Mouse (Mus musculus): ENCODE data around the gene Kmt5c.

The Kmt5c gene

DNA sequence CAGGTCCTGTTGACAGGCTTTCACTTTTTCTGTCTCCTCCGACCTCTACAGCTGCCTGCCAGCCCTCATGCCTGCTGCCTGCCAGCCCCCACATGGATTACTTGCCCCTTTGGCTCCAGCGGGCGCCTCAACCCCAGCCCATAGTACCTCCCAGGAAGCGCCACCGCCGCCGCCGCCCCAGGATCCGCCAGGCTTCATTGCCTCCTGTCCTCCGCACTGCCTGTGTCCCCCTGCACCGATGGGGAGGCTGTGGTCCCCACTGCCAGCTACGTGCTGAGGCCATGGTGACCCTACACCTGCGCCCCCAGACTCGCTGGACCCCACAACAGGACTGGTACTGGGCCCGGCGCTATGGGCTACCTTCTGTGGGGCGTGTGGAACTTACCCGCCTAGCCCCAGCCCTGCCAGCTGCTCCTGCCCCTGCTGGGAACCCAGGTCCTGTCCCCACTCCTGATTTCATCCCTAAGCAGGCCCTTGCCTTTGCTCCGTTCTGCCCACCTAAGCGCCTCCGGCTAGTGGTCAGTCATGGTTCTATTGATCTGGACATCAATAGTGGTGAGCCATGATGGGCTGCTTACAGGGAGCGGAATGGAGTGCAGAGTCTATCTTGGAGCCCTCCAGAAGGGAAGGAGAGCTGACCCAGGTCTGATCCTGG, 6.5 kb downstream of the Kmt5c start:
- DNase-seq (ENCODE audit: low read depth, low spot score), result no peak

DNA sequence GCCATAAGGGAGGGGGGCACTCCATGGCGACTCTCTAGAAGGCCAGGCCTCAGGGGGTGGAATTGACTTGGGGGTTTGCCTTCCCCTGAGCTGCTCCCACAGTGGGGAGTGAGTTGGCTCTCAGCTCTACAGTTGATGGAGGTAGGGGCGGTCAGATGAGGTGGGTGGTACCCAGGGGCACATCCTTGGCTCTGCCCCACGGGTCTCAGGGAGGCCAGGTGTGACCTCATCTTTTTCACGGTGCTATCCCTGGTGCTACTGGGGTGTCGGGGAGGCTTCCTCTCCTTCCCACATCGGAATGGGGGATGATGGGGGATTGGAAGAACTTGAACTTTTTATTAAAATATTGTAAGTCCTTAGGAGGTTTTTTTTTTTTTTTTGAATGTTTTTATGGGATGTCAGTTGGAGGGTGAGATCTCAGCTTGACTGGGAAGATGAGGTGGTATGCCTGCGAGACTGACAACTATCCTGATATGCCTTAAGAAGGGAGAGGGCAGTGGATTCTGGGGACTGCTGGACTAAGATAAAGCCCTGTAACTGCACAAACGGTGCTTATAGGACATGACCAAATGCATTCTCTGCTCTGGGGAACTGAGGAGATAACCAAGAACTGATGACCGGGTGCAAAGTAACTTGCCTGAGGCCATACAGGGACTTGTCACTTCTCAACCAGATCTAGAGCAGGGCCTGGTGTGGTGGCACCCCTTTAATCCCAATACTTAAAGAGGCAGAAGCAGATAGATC, 7.4 kb downstream of the Kmt5c start:
- no peak for DNase-seq (ENCODE audit: low read depth, low spot score)

DNA sequence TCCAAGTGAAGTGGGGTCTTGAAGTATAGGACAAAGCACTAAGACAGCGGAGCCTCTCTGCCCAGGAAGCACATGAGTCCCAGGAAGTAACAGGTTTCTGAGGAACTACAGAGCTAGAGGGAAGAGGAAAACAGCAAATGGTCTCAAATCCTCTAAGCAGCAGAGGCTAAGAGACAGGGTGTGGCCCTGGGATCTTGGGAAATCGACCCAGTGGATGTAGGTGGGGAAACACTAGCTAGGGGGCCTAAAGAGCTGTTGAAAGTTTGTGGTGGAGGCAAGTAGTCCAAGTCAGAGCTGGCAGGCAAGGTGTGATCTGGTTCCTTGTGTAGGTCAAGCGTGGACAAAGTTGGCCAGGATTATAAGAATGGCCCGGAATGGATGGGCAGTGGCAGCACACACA, 8.4 kb downstream of the Kmt5c start:
- no peak for DNase-seq (ENCODE audit: low read depth, low spot score)

DNA sequence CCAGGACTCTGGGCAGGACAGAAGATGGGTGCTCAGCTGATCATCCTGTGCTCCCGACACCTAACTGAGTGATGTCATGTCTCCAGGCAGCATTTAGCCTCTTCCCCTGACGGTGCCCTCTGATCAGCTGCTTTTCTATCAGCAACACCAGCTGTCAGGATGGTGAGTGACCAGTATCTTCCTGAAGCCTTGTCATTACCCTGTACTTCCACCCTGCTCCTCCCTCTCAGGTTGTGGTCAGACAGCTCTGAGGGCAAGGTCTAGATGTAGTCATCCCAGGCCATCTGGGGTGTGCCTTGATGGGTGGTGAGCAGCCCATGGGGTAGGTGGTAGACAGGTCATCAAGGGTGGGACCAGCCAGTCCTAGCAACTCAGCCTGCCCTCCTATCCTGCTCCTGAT, 9.3 kb downstream of the Kmt5c start:
- no peak for DNase-seq (ENCODE audit: low read depth, low spot score)

DNA sequence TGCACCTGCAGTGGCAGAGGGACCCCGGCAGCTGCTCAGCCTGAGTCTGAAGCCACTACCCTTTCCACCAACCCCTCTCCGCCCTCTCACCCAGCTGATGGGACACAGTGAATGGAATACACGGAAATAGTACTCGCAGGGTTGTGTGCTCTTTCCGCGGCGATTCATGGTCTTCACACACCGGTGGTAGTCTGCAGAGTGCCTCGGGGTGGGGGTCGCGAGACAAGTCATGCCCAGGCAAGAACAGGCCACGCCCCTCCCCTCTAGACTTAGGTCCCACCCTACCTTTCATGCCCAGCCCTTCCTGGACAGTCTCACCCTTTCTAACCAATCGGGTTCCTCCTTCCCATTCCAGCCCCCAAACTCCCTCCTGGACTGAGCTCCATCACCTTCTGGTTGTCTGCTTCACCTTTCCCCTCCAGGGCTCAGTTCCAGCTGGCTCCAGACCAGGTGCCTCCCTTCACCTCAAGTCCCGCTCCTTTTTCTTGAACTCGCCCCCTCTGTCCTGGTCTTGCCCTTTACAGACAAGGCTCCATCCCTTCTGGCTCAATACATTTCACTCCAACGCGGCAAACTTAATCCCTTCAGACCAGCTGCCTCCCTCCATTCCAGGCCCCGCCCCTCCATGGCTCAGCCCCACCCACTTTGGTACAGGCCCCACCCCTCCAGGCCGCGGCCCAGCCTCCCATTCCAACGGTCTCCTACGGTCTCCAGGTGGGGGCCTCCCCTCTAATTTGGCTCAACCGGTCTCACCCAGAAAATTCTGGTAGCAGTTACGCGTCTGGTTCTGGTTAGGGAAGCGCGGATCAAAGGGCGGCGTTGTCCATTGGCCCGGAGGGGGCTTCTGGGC, 12.3 kb downstream of the Kmt5c start:
- no peak for DNase-seq (ENCODE audit: low read depth, low spot score)

DNA sequence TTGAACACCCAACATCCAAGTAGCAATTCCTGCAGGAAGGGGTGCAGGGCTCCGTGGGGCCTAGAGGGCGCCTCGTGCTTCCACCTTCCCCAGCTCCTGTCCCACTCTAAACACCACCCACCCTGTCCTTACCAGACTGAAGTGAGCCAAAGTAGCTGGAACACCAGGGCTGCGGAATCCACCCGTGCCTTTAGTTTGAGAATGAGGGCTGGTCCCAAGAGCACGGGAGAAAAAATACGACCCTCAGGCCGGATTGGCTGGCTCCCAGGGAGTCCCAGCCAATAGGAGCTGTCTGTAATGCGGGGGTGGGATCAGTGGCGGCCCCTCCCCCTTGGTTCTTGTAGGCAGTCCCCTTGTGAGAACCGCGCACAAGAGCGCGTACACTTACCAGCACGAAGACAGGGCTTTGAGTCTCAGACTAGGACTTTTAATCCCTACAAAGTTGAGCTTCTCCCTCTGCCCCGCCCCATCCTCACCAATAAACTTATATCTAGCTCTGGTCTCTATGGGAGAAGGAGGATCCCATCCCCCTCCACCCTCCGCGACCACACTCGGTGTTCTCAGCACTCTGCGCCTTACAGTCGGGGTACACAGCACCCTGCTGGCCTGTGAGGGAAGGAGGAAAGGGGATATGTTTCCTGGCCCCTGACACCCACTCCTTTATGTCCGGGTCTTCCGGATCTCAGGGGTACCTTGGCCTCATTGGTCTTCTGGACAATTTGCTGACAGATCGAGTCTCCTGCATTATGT, 13.1 kb downstream of the Kmt5c start, which contains the start of gene Cox6b2:
Gene Cox6b2, minus strand, starts transcription at position 274 of the 750 bp plus-strand sequence.
- DNase-seq (ENCODE audit: low read depth, low spot score), result peak; percentile 25

DNA sequence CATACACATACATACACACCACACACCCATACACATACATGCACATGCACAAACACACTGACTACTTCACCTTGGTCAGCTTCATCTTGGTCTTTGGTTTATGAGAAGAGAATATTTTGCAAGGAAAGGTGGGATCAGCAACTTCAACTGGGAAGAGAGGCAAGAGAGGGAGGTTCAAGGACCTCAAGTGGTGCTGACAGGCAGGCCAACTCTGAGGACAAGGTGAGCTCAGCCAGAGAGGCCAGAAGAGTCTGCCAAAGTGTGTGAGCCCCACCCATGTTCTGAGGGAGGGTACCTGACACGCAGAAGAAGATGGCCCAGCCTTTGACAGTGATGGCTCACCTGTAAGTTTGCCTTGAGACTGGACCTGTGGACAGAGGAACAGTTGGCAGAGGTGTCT, 19.8 kb downstream of the Kmt5c start:
- no peak for DNase-seq (ENCODE audit: low read depth, low spot score)

DNA sequence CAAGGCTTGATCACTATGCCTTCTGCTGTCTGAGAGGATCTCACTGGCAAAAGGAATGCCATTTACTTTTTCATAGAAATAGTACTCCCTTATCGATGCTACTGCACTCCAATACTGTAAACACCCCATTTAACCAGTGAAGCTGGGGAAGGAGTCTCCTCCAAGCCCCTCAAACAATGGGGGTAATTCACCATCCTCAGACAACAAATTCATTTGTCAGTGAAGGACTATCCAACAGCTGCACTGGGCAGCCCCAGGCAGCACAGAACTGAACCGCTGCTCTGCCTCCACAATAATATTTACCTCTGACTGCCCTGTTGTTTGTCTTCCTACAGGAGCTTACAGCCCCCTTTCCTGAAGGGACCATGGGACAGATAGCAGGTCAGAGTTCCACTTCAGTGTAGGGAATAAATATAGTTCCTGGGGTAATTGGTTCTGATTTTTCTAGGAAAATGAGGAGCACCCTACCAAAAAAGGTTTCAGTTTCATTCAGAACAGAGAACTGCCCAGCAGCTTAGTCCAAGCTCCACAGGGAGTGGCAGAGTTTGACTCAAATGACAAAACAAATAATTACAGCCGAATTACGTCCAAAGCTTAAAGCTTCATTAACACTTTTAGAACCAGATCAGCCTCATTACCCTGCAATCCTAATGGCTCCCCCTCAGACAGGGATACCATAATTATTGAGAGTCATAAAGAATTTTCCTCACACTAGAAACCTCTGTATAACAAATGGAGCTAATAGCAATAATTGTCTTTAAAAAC, 25.2 kb downstream of the Kmt5c start:
- no peak for DNase-seq (ENCODE audit: low read depth, low spot score)

DNA sequence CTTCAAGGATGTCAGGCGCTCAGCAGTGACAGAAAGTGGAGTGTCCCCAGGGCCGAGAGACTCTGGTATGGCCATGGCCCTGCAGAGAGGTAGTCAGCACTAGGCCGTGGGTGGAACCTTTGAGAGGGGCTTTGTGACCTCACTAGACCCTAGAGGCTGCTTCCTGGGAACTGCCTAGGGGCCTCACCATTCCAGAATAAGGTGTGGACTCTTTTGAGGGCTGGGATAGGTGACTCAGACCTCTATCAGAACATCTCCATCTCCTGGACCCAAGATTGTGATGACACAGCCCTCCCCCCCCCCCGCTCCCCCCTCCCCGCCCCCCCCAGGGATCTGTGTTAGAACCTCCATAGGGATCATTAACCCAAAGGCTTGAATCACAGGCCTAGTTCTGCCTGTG, 31.3 kb downstream of the Kmt5c start, which contains the start of gene Fam71e2:
Gene Fam71e2, minus strand, starts transcription at position 101 of the 400 bp plus-strand sequence.
- no peak for DNase-seq (ENCODE audit: low read depth, low spot score)

DNA sequence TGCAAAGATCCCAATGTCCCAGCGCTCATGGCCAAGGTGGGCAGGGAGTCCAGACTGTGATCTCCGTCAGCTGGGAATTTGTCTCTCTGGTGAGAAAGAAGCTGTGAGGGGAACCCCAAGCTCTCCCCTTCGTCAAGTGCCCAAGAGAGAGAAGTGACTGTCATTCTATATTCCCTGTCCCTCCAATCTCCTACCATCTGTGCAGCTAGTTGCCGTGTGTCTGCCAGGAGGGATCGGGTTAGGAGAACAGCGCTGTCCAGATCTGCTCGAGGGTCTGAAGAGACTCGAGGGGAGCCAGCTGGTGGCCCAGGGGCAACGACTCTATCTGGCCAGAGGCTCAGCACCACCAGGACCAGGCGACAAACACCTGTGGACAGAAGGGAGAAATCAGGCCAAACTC, 36.2 kb downstream of the Kmt5c start:
- DNase-seq (ENCODE audit: low read depth, low spot score), result no peak

DNA sequence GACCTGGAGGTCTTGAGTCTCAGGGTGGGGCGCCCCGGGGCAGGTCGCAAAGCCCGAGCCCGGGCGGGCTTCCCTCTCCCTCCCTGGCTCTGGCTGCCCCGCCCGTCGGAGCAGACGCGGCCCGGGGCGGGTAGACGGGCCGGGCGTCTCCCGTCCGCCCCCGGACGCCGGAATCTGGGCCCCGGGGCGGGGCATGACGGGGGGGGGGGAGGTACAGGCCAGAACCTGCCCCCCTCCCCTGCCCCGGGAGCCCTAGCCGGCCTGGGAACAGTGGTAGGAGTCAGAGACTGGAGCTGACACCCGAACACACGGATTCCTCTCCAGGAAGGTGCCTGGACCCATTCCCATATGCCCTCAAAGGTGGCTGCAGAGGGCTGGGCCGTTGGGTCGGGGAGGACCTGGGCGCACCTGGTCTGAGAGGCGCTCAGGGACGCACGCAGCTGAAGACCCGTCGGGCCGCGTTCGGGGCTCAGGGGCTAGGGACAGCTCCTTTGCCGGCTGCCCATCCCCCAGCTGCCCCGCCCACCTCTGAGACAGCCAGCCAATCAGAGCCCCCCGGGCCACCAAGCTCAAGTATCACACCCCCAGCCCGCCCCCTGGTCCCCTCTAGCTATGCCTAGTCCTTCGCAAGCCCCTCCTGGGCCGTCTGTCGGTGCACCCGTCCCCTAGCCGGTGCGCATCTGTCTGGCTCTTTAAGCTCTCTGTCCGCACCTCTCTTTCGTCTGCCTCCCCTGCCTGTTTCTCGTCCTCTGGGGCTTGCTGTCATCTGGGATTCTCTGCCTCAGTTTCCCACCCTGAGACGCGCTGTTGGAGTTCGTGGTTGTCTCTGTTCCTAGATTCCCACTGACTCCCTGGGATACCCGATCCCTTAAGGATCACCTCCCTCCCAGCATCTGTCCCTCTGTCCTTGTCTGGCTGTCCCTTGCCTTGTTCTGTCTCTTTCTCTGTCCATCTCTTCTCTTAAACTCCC, 37.2 kb downstream of the Kmt5c start:
- DNase-seq (ENCODE audit: low read depth, low spot score), result peak; percentile 38

DNA sequence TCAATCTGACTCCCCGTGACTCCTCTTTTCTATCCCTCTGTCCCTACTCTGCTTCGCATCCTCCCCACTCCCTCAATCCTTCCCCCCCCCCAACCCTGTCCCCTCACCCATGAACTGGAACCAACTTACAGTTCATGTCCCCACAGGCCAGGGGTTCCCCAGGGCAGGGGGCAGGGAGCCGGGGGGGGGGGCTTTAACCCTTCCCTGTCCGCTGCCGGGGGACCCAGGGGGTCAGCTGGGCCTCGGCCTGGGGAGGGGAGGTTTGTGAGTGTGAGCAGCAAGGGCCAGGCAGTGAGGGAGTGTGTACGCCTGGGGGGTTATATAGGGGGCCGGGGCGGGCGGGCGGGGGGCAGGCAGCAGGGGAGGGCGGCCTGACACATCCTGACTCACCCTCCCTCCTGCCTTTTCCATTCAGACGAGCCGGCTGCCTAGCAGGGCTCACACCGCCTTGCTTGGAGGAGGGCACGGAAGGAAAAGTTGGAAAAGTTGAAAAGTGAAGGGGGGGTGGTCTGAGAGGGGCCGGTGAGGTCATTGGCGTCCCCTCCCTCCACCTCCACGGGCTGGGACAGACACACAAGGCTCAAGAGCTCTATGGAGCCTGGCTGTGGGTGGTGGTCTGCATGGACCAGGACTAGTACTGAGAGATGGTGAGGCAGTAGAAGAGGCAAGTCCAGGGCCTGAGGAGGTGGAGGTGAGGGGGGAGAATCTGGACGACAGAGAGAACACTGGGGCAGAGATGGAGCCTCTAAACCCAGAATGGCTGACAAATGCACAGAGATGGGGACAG, 38.1 kb downstream of the Kmt5c start:
- DNase-seq (ENCODE audit: low read depth, low spot score), result no peak

DNA sequence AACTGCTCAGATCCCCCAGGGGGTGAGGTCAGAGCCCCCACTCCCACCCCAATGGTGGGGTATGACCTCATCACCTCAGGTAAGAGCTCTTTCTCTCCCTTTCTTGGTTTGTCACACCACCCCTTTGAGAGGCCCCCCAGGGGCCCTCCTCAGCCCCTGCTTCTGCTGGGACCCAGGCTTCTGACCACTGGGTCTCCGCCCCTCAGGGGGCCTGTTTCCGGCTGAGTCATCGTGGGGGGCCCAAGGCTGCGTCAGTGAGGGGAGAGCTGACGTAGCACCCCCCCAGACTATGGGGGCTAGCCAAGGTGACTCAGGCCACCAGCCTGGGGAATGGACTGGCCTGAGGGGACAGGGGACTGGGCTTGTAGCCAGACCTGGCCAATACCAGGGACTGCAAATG, 40.0 kb downstream of the Kmt5c start:
- DNase-seq (ENCODE audit: low read depth, low spot score), result no peak

DNA sequence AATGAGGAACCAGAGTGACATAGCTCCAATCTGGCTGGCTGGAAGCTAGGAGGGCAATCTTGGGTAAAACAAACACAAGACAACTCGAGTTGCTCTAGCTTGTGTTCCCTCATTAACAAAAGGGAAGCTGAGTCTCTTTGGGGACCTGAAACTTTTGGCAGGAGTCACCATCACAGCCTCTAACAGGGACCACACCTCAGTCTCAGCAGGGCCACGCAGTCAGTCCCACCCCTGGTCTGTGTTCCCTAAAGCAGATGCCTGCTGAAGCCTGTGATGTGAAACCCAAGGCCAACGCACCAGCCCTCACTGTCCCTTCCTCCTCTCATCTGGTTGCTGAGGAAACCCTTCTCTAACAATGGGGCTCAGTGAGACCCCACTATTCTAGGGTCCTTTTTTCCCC, 42.2 kb downstream of the Kmt5c start:
- no peak for DNase-seq (ENCODE audit: low read depth, low spot score)

DNA sequence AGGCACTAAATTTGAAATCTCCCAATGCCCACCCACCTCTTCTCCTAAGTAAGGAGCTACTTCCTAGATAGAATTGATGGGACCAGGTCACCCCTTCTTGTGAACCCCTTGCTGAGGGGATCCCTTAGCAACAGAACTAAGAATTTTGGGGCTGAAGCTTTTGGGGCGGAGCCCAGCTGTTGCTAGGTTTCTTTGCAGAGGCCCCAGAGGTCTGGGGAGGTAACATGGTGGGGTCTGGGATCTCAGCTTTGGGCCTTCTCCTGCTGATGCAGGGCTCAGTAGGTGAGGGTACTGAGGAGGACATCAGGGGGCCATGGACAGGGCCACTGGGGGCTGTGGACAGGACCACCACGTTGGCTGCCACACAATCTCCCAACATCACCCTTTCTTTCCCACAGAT, 42.8 kb downstream of the Kmt5c start, which contains the start of the genes Il11 and Tmem190:
Gene Il11, minus strand, starts transcription at position 101 of the 400 bp plus-strand sequence.
Gene Tmem190, plus strand, starts transcription at position 179 of the 400 bp plus-strand sequence.
- DNase-seq (ENCODE audit: low read depth, low spot score), result no peak

DNA sequence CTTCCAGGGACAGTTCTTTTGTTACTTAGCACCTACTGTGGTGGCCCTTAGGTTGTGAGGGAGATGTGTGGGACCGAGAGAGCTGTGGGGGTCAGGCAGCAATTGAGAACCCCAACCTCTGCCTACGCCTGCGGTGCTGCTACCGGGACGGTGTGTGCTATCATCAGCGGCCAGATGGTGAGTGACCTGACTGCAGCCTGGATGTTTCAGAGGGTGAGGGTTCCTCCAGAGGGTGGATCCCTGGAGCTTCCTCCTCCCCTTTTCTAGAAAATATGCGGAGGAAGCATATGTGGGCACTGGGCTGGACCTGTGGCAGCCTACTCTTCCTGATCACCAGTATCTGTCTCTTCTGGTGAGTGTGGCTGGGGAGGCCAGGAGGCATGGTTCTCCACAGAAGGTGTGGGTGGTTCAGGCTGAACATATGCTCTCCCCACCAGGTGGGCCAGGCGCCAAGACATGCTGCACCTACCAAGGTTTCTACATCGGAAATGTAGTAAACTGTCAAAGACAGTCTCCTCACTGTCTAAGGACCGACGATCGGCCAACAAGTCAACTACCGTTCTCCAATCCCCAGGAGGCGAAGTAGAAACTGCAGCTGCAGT, 43.9 kb downstream of the Kmt5c start:
- DNase-seq (ENCODE audit: low read depth, low spot score), result no peak

DNA sequence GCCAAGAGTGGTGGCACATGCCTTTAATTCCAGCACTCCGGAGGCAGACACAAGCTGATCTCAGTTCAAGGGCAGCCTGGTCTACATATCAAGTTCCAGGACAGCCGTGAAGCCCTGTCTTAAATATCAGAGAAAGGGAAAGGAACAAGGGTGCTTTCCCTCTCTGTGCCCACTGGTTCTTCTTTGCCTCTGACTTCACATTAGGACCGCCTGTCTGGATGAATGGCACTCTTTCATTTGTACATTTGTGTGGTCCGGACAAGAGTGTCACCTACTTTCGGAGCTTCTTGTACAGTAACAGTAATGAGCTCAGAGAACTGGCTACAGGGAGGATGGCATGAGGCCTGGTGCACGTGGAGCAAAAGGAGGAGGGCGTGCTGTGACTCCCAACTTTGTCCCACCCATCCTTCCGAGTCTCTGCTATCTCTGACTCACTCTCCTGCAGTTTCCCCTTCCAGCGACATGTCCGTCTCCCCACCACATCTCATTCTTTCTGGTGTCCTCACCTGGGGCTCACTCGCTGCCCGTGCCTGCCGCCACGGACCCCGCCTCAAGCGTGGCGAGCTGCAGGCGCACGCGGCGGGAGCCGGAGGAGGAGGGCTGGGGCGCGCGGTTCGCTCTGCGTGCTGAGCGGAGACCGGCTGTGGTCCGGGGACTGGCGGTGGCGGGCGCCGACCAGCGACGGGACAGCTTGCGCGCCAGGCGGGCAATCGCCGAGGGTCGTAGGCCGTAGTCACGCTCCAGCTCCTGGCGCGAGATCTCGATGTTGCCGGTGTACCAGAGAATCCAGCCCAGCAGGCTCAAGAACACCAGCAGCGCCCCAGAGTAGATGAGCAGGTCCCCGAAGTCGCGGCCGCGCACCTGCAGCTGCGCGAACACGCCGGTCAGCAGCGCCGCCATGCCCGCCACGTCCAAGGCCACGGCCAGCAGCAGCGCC, 48.9 kb downstream of the Kmt5c start:
- peak; percentile 27 for DNase-seq (ENCODE audit: low read depth, low spot score)
